Mouse (Mus musculus): ENCODE measurements around the gene Xirp1. TPM values are rescaled to one million over a fixed set of nuclear protein-coding genes. Genes with fewer than 3 reads are reported as not detected.

Xirp1 gene
- total RNA-seq (2021) = 100 to 1,000 TPM; 105 to 112 TPM
- long read RNA-seq, experiment 1, full-length matches to known transcripts = 6 of 36 reads
- long read RNA-seq, experiment 1, partial matches to known transcripts = 5 of 36 reads
- long read RNA-seq, experiment 1, other reads (novel, unspliced or antisense) = 25 of 36 reads
- long read RNA-seq, experiment 2, full-length matches to known transcripts = 11 of 44 reads
- long read RNA-seq, experiment 2, partial matches to known transcripts = 13 of 44 reads
- long read RNA-seq, experiment 2, other reads (novel, unspliced or antisense) = 20 of 44 reads

DNA sequence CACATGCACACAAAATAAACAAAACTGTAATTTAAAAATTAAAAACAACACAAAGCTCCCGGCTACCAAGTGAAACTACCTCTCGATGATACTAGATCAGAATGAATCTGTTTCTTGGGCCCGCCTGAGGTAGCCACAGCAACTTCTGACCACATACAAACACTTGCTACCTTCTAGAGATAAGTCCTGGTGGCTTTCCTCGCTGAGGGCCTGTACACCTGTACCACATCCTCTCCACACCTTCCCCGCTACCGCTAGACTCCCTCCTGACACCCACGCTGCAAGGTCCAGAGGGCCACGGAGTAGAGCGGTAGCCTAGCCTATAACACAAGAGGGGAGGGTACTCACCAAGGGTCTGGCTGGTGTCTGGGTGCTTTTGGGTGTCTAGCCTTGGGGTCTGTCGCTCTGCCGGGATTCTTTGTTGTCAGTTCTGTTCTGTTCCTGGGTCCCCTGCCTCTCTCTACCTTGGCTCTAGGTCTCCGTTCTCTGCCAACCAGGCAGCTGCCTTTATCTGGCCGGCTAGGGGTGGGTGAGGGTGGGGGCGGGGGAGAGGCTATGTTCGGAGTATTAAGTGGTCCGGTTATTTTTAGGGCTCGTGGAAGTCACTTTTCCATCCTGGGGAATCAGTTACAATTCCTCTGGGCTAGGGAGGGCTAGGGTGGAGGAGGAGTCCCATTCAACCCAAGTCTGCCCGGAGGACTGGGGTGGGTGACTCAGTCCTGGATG is at the start of gene Xirp1:
Gene Xirp1, minus strand, starts transcription at position 513 of the 726 bp plus-strand sequence.
- peak; percentile 49 for DNase-seq

DNA sequence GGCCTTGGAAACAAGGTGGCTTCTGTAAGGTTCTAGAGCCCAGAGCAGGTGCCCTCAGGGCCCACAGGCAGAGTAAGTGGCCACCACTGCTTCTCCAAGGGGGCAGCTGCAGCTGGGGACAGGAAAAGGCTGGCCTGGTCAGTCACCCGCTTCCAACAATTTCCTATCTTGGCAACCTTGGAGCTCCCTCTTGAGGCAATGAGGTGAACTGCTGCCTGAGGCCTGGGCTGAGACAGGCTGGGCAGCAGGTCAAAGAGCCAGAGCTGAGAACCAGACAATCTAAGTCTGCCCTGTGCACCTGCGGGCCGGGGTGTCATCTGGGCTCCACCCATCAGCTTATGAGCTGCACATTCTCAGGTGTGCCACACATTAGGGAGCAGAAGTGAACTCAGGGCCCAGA is 49.8 kb upstream of the Xirp1 start:
- peak; percentile 70 for DNase-seq

DNA sequence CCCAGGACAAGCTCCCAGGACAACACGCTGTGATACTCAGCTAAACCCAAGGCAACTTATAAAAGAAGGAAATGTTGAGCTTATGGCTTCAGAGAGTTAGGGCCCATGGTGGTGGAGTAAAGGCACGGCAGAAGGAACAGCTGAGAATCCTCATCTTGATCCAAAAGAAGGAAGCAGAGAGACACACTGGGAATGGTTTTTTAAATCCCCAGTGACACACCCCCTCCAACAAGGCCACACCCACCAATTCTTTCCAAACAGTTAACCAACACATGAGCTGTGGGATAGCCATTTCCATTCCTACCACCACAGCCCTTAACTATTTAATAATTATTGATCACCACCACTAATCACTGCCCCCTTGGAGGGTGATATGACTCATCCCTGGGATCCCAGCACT is 47.9 kb upstream of the Xirp1 start:
- DNase-seq = no peak

DNA sequence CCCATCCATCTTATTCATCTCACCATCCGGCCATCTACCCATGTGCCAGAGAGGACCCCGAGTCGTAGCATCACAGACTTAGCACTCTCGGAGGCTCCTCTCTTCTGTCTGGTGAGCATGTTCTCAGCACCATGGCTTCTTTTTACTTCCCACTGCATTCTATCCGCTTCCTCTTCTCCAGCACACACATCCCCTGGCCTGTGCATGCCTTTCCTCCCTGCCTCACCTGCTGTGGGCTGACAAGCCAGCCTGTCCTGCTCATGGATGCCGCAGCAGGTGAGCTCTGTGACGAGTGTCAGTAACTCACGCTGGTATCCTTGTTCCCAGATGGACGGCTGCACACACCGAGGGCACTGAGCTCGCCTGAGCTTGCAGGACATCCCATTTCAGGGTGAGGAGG is 46.4 kb upstream of the Xirp1 start, which contains the start of gene Cx3cr1:
Gene Cx3cr1, minus strand, starts transcription at position 101 of the 400 bp plus-strand sequence.
- DNase-seq = no peak

DNA sequence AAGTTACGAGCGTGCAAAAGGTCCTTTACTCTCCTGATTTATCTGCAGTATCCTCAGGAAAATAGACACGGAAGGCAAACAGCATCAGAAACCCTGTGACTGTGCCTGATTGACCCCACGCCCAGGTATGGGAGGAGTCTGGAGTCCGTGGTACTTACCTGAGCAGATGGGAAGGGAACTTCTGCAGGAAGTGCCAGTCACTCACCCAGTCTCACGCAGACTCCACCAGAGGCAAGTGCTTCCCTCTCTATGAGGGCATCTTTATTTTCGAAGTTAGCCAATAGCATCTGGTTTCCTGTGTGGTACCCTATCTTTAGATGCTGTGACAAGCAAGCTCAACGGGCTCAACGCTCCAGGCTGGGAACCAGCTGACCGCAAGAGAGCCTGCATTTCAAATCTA is 44.6 kb upstream of the Xirp1 start:
- DNase-seq = no peak

DNA sequence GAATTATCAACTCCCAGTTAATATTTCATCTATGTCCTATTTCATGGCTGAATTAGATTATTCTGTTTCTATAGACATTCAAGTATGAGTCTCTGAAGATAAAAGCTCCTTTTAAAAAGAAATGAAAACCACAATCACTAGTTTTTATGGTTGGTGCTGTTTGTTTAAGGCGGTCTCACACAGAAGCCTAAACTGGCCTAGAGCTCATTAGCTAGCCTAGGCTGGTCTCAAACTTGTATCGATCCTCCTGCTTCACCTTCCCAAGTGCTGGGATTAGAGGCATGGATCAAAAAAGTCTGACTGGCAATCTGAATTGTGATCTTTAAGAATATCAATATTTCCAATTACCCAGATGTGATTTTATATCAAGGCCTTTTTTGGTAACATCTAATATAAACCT is 44.2 kb upstream of the Xirp1 start:
- no peak for DNase-seq

DNA sequence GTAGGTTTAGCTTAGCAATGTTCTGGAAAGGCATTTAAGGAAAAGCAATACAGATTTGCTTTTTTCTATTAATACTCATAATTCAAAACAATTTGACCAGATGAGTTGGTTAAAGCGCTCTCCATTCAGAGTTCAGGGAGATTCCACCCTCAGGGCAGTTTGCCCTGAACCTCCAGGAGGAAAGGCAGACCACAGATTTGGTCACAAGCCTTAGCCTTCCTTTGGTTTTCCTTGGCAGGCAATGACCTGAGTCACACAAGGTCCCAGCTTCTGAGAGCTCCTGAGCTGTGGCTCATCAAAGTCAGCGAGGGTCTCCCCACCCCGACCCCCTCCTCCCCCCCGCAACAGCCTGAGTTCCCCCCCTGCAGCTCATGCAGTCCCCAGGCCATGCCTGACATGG is 40.9 kb upstream of the Xirp1 start:
- DNase-seq = no peak

DNA sequence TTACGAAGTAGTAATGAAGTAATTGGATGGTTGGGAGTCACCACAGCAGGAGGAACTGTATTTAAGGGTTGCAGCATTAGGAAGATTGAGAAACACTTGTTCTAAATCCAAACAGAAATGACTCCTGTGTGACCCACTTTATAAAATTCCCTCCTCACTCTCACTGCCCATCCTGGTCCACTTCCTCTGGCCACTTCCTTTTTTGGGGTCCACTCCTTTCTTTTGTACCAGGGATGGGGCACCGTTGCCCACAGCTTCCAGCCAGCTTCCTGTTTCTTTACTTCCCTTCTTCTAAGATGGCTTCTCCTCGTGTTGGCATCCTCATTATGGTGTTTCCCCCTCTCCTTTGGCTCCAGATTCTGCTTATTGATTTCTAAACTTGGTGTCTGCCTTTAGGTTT is 35.3 kb upstream of the Xirp1 start:
- DNase-seq = no peak

DNA sequence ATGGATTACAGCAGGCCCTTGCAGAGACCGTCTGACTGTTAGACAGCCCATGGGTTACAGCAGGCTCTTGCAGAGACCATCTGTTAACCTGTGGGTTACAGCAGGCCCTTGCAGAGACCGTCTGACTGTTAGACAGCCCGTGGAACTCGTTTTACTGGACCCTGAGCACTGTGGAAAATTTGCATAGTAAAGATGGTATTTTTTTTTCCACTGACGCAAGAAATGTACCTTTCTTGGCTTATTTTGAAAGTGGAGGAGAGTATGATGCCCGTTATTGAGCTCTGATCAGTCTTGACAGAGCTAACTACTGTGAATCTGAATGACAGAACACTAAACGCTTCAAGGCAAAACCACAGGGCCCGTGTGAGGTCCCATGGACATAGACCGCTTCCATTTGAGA is 32.8 kb upstream of the Xirp1 start:
- no peak for DNase-seq

DNA sequence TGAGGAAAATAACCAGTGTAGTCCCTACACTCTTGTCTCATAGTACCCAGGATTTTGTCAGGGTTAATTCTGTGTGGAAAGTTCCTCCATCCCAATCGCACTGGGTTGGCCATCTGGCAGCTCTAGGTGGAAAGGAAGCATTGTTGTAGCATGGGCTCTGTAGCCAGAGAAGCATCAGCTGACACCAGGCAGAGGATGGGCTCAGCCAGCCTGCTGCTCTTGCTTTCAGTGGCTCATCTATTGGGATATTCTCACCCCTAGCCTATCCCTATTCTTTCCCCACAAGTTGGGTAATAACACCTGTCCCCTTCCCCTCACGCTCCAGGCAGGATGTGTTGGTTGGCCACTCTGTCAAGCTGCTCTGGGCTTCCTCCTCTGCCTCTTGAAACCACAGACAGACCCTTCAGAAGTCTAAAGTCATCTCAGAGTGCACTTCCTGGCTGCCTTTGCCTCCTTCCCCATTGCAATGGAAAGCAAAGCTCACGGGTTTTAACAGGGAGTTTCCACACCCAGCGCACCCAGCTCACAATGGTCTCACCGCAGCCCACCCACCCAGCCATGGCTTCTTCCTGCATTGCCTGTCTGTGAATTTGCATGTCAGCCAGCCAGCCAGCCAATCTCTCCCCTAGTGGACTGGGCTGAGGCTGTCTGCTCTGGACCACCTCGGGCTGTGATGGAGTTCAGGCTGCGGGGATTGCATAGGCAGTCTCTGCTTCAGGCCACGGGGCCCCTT is 31.3 kb upstream of the Xirp1 start:
- DNase-seq = no peak

DNA sequence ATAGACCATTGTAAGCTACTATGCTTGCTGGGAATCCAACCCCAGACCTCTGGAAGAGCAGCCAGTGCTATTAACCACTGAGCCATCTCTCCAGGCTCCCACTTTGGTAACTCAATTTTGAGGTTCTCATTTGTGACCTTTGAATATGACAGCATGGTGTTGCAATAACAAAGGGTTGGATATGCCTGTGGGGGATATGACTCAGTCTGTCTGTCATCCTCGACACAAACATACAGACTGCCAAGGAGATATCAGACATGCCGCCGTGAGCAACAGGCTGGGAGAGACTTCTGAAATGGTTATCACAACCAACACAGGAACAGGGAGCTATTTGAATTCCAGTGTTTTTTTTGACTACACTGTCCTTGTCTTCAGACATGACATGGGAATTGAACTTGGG is 26.0 kb upstream of the Xirp1 start:
- DNase-seq = no peak

DNA sequence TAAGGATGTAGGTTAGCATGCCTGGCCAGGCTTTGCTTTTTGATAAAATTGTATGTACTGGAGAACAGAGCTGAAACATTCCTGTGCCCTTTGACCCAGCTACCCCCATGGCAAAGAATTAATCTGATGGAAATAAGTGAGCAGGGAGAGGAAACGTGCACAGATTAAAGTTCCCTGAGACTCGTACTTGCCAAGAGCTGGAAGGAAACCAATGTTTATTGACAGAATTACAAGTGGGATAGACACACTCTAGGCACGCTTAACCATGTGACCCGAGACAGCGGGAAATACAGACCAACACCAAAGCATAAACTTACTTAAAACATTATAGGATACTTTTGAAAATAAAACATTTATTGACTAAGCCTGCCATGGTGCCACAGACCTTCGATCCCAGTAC is 25.1 kb upstream of the Xirp1 start:
- DNase-seq = no peak

DNA sequence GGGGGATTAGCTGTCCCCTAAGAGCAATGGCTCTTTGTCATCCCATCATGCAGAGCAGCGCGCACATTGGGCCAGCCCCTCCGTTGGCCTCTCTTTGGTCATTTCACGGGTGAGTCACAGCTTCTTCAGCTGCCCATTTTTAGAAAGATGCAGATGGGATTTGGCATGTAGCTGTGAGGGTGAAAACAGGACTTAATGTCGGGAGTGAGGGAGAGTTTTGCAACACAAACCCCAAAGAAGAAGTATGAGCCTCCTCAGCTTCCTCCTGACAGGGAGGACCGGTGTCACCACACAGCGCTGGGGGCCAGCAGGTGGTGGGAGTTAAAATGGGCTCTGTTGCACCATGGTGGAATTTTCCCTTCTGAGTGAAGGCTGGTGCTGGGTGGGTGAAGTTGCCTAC is 19.7 kb upstream of the Xirp1 start:
- no peak for DNase-seq

DNA sequence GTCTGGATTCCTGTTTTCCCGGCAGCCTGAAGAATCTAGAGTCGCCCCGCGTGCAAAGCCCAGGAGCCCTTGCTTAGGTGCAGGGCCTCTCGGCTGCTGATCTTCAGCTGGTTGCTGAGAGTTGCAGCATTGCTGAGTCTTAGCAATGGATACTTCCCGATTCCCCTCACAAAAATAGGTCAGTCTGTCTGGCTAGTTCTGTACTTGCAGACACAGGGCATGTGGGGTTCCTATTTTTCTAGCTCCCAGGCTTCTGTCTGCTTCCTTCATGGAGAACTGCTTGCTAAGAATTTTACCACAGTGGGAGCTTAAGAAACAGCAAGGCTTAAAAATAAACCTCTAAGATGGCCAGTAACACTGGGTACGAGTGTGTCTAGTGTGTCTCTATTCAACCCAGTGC is 14.0 kb upstream of the Xirp1 start:
- no peak for DNase-seq

DNA sequence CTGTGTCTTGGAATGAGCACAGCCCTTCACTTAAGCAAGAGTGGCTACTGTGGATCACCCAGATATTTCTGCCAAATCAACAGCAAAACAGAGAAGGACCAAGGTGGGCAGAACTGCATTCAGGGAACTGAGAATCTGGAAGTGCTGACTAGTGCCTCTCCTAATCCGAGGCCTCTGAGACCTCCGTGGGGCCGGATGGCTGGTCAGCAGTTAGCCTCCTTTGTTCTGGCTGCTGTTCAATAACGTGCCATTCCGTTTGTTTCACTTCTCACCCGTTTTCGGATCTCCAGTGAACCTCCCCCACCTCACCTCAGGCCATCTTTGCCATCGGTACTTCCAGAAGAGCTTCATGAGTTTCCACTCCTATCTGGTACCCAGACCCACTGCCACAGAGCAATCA is 11.0 kb upstream of the Xirp1 start:
- no peak for DNase-seq

DNA sequence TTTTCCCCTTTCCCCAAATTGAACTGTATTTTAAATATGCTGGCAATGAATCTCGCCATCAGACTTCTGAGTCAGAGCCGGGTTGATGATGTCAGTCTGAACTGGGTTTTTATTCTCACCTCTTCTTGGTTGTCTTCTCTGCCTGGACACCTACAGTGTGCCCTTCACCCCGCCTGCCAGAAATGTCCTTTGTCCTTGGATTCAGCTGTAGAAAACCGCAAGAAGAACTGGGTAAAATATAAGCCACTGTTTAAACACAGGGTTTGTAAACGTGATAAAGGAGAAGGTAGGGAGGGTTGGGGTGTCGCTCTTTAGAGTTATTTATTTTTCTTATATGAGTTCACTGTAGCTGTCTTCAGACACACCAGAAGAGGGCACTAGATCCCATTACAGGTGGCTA is 9.3 kb upstream of the Xirp1 start:
- no peak for DNase-seq

DNA sequence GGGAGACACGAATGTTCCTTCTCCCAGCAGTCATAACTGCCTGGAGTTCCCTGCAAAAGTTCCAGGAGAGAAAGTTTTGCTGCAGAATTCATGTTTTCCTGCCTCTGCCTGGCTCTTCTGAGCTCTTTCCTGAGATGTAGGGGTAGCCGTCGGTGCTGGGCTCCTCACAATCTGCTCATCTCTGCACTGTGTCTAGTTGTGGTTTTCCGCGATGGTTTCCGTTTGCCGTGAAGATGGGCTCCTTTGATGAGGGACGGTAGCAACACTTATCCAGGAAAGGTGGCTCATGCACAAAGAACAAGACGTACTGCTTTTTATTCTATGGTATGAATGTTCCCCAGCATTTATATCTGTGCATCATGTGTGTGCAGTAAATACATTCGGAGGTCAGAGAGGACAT is 7.0 kb upstream of the Xirp1 start:
- no peak for DNase-seq

DNA sequence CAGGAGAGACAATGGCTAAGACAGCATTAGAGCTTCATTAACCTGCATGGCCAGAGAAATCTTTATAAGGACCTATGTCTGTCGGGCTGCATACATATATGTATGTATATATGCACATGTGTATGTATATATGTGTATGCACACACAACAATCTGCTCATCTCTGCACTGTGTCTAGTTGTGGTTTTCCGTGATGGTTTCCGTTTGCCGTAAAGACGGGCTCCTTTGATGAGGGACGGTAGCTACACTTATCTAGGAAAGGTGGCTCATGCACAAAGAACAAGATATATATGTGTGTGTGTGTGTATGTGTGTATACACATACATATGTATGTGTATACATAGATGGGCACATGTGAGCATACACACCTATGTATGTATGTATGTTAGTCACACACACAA is 6.5 kb upstream of the Xirp1 start:
- no peak for DNase-seq

DNA sequence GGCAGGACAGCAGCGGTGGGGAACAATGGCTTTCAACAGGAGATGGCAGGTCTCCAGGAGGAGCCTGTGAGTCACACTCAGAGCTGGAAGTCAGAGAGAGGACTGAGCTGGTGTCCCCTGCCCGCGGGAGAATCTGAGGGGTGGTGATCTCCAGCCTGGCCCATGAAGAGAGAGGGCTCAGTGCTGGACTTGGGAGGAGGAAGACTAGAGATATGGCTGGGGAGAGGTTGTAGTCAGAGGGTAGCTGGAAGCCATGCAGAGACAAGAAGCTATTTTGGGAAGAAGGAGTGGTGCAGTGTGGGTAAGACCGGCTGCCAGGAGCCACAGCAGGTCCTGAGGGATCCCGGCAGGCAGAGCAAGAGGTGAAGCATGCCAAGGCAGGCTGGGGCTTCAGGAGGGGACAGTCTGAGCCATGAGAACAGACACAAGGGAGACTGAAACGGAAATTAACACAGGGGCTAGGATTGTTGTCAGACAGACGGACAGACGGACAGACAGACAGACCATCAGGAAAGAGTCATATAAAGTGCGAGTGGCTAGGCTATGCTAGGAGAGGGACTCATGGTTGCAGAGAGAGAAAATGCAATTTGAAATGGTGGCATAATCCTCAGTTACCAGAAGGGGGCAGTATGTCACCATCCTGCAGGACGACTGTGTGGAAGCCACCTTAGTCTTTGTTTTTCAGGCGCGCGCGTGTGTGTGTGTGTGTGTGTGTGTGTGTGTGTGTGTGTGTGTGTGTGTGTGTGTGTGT is 4.2 kb upstream of the Xirp1 start:
- peak; percentile 61 for DNase-seq

DNA sequence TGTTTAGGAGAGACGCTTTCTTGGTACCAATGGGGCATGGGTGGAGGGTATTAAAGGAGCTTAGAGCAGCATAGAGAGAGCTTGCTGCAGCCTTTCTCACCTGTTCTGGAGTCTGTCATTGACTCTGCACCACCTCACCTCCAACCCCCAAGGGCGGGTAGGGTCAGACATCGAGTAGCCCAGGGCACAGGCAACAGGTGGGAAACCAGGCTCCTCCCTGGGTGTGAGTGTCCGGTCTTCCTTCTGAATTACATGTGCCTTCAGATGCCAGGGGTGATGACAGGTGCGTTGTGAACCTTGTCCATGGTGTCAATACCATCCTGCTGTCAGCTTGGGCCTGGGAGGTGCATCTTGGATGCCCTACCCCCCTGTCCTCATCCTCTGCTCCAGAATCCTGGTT is 1.2 kb upstream of the Xirp1 start:
- no peak for DNase-seq

DNA sequence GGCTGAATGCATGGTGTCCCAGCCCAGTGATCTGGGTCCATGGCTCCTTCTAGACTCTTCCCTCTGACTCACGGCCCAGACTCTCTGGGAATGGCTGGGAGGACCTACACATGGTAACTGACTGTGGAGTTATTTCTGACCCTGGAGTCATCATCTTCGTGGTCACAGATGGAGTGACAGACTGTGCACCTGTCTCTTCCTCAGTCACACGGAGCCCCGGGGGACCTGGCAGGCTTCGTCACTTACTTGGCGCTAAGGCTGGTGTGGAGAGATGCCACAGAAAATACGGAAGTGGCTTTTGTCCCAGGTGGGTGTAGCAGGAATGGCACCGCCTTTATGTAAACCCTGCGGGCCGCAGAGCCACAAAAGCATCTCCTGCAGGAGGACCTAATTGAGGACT is 773 bp upstream of the Xirp1 start:
- peak; percentile 72 for DNase-seq

DNA sequence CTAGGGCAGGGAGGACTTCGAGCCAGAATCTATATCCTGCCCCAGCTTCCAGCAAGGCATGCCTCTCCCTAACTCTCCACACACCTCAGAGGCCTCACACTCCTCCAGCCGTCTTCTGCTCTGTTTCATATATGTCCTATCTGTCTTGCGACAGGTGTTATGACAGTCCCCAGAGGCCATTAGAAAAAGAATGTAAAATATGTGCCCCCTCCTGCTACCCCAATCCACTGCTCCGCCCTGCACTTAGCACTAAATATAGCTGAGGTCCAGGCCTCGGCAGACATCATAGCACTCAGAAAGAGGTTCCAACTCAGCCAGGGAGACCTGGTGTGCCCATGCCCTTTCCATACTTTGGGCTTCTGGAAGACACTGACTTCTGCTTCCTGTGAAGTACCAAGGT is 2.2 kb downstream of the Xirp1 start:
- DNase-seq = no peak

Measured in gastrocnemius, postnatal 25 days (tissue).